Mouse (Mus musculus): ENCODE results near the gene Cib4.

DNA sequence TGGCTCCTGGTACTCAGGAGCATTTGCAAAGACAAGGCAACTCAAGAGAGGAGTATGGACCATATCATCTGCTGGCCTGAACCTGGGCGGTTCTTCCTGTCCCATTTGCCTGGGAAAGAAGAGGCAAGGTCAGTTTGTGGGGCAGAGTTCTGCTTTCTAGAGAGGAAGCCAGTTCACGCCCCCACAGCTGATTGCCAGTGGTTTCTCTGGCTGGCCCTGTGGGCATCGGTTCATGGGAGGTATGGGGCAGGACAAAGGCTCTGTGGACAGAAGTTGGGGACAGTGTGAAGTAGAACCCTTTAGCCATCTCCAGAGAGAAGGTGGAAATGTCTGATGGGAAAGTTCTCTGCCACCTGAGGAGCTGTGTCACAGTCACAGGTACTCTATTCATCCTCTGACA, 22.5 kb downstream of the Cib4 start:
- TF ChIP-seq POLR2A (IDR thresholded peaks at IDR 0.05; ENCODE audit: borderline replicate concordance, extremely low read depth, insufficient read depth, insufficient read length, poor library complexity, severe bottlenecking) (no peak), CTCF (IDR thresholded peaks at IDR 0.05; ENCODE audit: borderline replicate concordance, extremely low read depth, insufficient read depth, insufficient read length) (no peak)
